Mouse (Mus musculus) kidney, embryonic 16.5 days (tissue): ENCODE results near the gene Rtl10. TPM values are rescaled to one million over a fixed set of nuclear protein-coding genes. Genes with fewer than 3 reads are reported as not detected.

ENCODE experiments used
- ATAC-seq: fragments of 200-750 bp; cut with Nextera tagmentation; 2 replicates; pipeline ENCODE4 v1.8.0; 2017; ENCODE audit warnings: moderate TSS enrichment; ENCODE audit not compliant: low FRiP score, low TSS enrichment
- H3K27ac ChIP-seq: fragments of 300-500 bp; sonication (generic); 2 replicates; pipeline ENCODE4 v1.5.1; 2014; ENCODE audit warnings: low read length
- H3K27me3 ChIP-seq: fragments of 300-500 bp; sonication (generic); 2 replicates; pipeline ENCODE4 v1.6.1; 2014; ENCODE audit warnings: low read length, control low read depth, mixed read lengths; ENCODE audit not compliant: insufficient read depth
- H3K36me3 ChIP-seq: fragments of 300-500 bp; sonication (generic); 2 replicates; pipeline ENCODE4 v1.6.1; 2014; ENCODE audit warnings: low read length, control low read depth, mixed read lengths; ENCODE audit not compliant: insufficient read depth
- H3K4me1 ChIP-seq: fragments of 300-500 bp; sonication (generic); 2 replicates; pipeline ENCODE4 v1.6.1; 2014; ENCODE audit warnings: low read length, control low read depth, mixed read lengths; ENCODE audit not compliant: insufficient read depth
- H3K4me2 ChIP-seq: fragments of 300-500 bp; sonication (generic); replicated peaks from 2 replicates; pipeline ENCODE4 v1.6.1; 2014; ENCODE audit warnings: low read depth, low read length
- H3K4me3 ChIP-seq: fragments of 300-500 bp; sonication (generic); 2 replicates; pipeline ENCODE4 v1.5.1; 2014; ENCODE audit warnings: mild to moderate bottlenecking, low read length
- H3K9ac ChIP-seq: fragments of 300-500 bp; sonication (generic); replicated peaks from 2 replicates; pipeline ENCODE4 v1.6.1; 2014; ENCODE audit warnings: low read length
- H3K9me3 ChIP-seq: fragments of 300-500 bp; sonication (generic); 2 replicates; pipeline ENCODE4 v1.6.1; 2016; ENCODE audit warnings: low read length, control low read depth
- WGBS: fragments of 180-500 bp; shearing (Covaris S2); extraction: QIAGEN DNeasy Blood & Tissue Kit; methylation state at CpG from one replicate; pipeline ENCODE4 v1.1.7; 2014; 5-methylcytosine and 5-hydroxymethylcytosine counted together
- polyA plus RNA-seq: library from polyadenylated mRNA; unstranded; fragments of >200 nt; fragmentation: Nextera tagmentation; extraction: Ambion mirVana; gene quantifications from 2 replicates; pipeline ENCODE4 v1.2.1, GENCODE M21; 2015

Rtl10 gene
- polyA plus RNA-seq, 1 experiment from 2014 or later: 4.3 TPM

DNA sequence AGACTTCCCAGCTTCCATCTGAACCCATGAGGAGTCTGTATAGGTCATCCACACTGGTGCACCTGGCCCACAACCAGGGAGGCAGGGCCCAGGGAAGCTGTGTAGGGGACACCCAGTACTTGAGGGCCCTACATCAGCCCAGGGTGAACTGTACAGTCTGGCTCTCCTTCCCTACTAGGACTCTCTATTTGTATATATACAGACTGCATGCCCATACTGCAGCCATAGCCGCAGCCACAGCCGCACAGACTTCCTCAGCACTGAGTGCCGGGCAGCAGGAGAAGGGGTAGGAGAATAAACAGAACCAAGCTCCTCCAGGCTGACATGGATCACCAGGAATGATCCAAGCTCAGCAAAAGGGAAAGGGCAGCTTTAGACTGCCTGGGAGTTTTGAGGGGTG lies 37.9 kb upstream of the Rtl10 start:
- no peak overlapping the region for H3K9ac ChIP-seq
- no peaks in the 10 kb centered on the region; the same call in 1 of the 2 replicates for H3K27me3 ChIP-seq
- no peaks in the 10 kb centered on the region for H3K9me3 ChIP-seq
- no peak overlapping the region for H3K4me3 ChIP-seq
- no peak overlapping the region for H3K27ac ChIP-seq
- ATAC-seq: no peak
- no peak overlapping the region for H3K4me2 ChIP-seq
- peaks cover 21% of the 10 kb centered on the region for H3K4me1 ChIP-seq
- 92% methylated on average over 3 of the region's 3 CpGs for WGBS
- H3K36me3 ChIP-seq: peaks cover 8% of the 10 kb centered on the region

GRCm38 (mm10) chr16:18462031-18462430 lies 36.7 kb upstream of the Rtl10 start:
- H3K4me2 ChIP-seq: no peak overlapping the region
- H3K27ac ChIP-seq: no peak overlapping the region
- H3K36me3 ChIP-seq: peaks cover 2% of the 10 kb centered on the region; the same call in 1 of the 2 replicates
- no peaks in the 10 kb centered on the region; the same call in 1 of the 2 replicates for H3K27me3 ChIP-seq
- H3K9ac ChIP-seq: no peak overlapping the region
- ATAC-seq: no peak
- no peaks in the 10 kb centered on the region for H3K9me3 ChIP-seq
- no peak overlapping the region for H3K4me3 ChIP-seq
- H3K4me1 ChIP-seq: peaks cover 21% of the 10 kb centered on the region
- WGBS: 76% methylated on average over 9 of the region's 9 CpGs

- Histone ChIP-seq H3K9ac (no peak overlapping the region), H3K4me2 (no peak overlapping the region), H3K4me3 (no peak overlapping the region), H3K9me3 (no peaks in the 10 kb centered on the region), H3K27ac (no peak overlapping the region), H3K4me1 (peaks cover 21% of the 10 kb centered on the region), H3K36me3 (no peaks in the 10 kb centered on the region), H3K27me3 (no peaks in the 10 kb centered on the region; the same call in 1 of the 2 replicates)
- WGBS: 48% methylated on average over 8 of the region's 8 CpGs
- no peak for ATAC-seq
These were observed 36.1 kb upstream of the Rtl10 start for GRCm38 (mm10) chr16:18462598-18462997.

DNA sequence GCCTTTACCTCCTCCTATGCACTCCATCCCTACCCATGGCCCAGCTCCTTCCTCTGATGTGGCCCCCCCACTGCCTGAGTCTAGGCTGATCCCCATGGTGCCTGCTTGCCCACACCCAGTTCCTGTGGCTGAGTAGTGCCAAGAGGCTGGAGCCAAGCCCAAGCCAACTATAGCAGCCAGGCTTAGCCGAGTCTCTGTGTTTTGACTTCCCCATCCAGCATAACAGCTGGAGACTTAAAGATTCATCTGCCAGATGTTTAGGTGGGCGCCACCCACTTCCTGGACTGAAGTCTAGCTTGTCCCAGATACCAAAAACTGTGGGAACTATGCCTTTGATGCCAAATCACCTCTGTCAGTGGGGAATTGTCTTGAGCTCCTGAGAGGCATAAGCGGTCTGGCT lies 34.4 kb upstream of the Rtl10 start:
- Histone ChIP-seq H3K4me3 (no peak overlapping the region), H3K36me3 (peaks cover 5% of the 10 kb centered on the region), H3K27ac (no peak overlapping the region), H3K4me1 (peaks cover 15% of the 10 kb centered on the region), H3K27me3 (no peaks in the 10 kb centered on the region; the same call in 1 of the 2 replicates), H3K4me2 (no peak overlapping the region), H3K9me3 (no peaks in the 10 kb centered on the region), H3K9ac (no peak overlapping the region)
- no peak for ATAC-seq
- 73% methylated on average over 3 of the region's 3 CpGs for WGBS

DNA sequence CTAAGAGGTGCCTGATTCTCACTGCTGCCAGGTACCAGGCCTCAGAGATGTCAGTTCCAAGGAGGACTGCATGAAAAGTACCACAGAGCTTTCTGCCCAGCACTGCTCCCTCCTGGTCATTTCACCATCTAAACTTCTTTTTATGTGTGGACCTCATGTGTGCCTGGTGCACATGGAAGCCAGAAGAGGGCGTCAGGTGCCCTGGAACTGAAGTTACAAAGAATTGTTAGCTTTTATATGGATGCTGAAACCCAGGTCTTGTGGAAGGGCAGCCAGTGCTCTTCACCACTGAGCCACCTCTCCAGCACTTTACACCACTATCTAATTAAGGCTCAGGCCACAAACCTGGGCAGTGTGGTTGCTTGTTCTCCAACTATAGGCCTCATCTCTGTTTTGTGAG lies 27.9 kb upstream of the Rtl10 start:
- Histone ChIP-seq H3K36me3 (peaks cover 12% of the 10 kb centered on the region), H3K4me1 (no peaks in the 10 kb centered on the region), H3K9me3 (no peaks in the 10 kb centered on the region), H3K4me3 (no peak overlapping the region), H3K9ac (no peak overlapping the region), H3K27ac (no peak overlapping the region), H3K4me2 (no peak overlapping the region), H3K27me3 (no peaks in the 10 kb centered on the region)
- 37% methylated on average over 1 of the region's 1 CpGs for WGBS
- ATAC-seq: no peak

DNA sequence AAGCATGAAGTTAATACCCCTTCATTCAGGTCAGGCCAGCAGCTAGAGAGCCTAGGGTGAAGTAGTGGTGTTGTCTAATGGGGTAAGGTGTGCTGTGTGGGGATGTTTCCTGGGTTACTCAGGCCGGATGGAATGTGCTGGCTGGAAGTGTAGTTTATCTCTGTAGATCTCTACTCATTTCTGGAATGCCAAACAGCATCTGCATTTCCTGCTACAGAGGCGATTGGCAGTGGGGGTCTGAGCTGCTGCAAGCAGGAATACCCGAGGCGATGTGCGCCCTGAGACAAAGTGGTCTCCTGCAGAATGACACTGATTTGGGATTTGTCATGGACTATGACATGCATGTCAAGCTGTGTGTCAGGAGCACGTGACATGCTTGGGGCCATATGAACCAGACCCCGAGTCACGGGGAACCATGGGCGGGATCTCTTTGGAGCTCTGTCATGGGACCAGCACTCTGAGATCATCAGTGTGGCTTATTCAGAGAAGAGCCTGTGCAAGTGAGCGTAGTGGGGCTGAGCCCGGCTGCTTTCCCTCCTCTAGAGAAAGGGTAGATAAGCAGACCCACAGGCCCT lies 27.2 kb upstream of the Rtl10 start:
- no peaks in the 10 kb centered on the region for H3K9me3 ChIP-seq
- H3K27me3 ChIP-seq: no peaks in the 10 kb centered on the region
- peaks cover 12% of the 10 kb centered on the region for H3K36me3 ChIP-seq
- WGBS: 81% methylated on average over 11 of the region's 11 CpGs
- ATAC-seq: no peak
- H3K4me1 ChIP-seq: no peaks in the 10 kb centered on the region
- H3K4me3 ChIP-seq: no peak overlapping the region
- H3K27ac ChIP-seq: no peak overlapping the region
- no peak overlapping the region for H3K4me2 ChIP-seq
- H3K9ac ChIP-seq: no peak overlapping the region

- H3K4me1 ChIP-seq: no peaks in the 10 kb centered on the region
- WGBS: 90% methylated on average over 6 of the region's 6 CpGs
- H3K27me3 ChIP-seq: no peaks in the 10 kb centered on the region
- H3K36me3 ChIP-seq: peaks cover 12% of the 10 kb centered on the region
- H3K4me3 ChIP-seq: no peak overlapping the region
- H3K9me3 ChIP-seq: no peaks in the 10 kb centered on the region
- ATAC-seq: no peak
- H3K9ac ChIP-seq: no peak overlapping the region
- no peak overlapping the region for H3K4me2 ChIP-seq
- no peak overlapping the region for H3K27ac ChIP-seq
These were observed 26.7 kb upstream of the Rtl10 start for GRCm38 (mm10) chr16:18471976-18472375.

GRCm38 (mm10) chr16:18472416-18472815 lies 26.3 kb upstream of the Rtl10 start:
- ATAC-seq: no peak

DNA sequence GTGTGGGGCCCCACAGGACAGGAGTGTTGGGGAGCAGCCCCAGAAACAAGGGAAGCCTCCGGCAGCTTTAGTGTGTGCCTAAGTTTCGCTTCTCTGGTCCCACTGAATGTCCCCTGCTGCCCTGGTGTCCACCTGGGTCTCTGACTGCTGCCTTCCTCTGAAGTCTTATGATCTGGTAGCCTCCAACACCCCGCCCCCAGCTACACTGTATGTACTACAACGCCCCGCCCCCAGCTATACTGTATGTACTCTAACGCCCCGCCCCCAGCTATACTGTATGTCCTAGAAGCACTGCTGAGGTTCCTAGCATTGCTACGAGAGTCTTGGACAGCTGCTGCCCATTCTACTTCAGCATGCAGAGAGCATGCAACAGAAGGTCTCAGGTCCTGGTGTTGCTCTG lies 25.7 kb upstream of the Rtl10 start:
- WGBS: 88% methylated on average over 8 of the region's 8 CpGs
- H3K27me3 ChIP-seq: no peaks in the 10 kb centered on the region
- no peak overlapping the region for H3K4me2 ChIP-seq
- H3K36me3 ChIP-seq: peaks cover 14% of the 10 kb centered on the region
- no peaks in the 10 kb centered on the region for H3K9me3 ChIP-seq
- H3K27ac ChIP-seq: no peak overlapping the region
- ATAC-seq: no peak
- H3K4me3 ChIP-seq: no peak overlapping the region
- no peak overlapping the region for H3K9ac ChIP-seq
- H3K4me1 ChIP-seq: no peaks in the 10 kb centered on the region

More at GRCm38 (mm10) chr16:18472416-18472815, 26.3 kb upstream of the Rtl10 start:
- no peak overlapping the region for H3K27ac ChIP-seq
- H3K36me3 ChIP-seq: peaks cover 12% of the 10 kb centered on the region
- WGBS: 75% methylated on average over 4 of the region's 4 CpGs
- H3K4me1 ChIP-seq: no peaks in the 10 kb centered on the region
- no peaks in the 10 kb centered on the region for H3K9me3 ChIP-seq
- no peak overlapping the region for H3K4me3 ChIP-seq
- no peak overlapping the region for H3K4me2 ChIP-seq
- no peaks in the 10 kb centered on the region for H3K27me3 ChIP-seq
- H3K9ac ChIP-seq: no peak overlapping the region

DNA sequence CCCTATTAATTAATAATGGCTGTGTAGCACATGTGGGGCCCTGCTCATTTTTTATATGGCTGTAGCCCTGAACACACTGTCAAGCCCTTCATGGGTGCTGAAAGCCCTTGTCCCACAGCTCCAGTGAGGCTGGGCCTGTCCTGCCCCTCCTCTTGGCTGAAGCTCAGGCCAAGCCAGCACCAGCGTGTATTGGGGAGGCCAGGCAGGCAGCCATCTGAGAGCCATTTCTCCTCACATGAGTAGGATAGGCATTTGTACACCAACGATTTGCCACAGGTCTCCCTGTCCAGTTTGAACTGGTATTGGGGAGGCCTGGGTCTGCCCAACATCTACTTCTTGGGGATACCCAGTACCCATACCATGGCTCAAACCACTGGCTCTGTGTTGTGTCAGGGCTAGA lies 24.7 kb upstream of the Rtl10 start:
- no peak for ATAC-seq
- H3K4me3 ChIP-seq: no peak overlapping the region
- no peaks in the 10 kb centered on the region for H3K9me3 ChIP-seq
- H3K4me1 ChIP-seq: 0 out of 2 replicates have a peak, but pooled peaks cover 2% of the 10 kb centered on the region
- no peaks in the 10 kb centered on the region for H3K27me3 ChIP-seq
- H3K36me3 ChIP-seq: peaks cover 15% of the 10 kb centered on the region
- no peak overlapping the region for H3K4me2 ChIP-seq
- no peak overlapping the region for H3K9ac ChIP-seq
- H3K27ac ChIP-seq: no peak overlapping the region
- WGBS: 66% methylated on average over 2 of the region's 2 CpGs
